Mouse (Mus musculus) left cerebral cortex, postnatal 14 days (tissue): Measurements from ENCODE around the gene H2afy2. TPM values are rescaled to one million over a fixed set of nuclear protein-coding genes. Genes with fewer than 3 reads are reported as not detected.

ENCODE experiments used
- DNase-seq, 2 experiments: peaks; one replicate each; pipeline ENCODE4 v3.0.0; 2021 to 2022; ENCODE audit warnings: low spot score in 2 of 2, mixed read lengths in 1 of 2
- intact Hi-C: fragments of 180-260 bp; cut with DNase I; formaldehyde crosslinking; loops from one replicate; pipeline ENCODE4 v1.15.1; 2025
- total RNA-seq, 2 experiments: library from RNA; stranded (reverse); gene quantifications; 2 replicates each; pipeline ENCODE4 v1.2.3; 2021

Gene H2afy2
- total RNA-seq, 2 experiments from 2014 or later = 36.6 to 40.4 TPM

DNA sequence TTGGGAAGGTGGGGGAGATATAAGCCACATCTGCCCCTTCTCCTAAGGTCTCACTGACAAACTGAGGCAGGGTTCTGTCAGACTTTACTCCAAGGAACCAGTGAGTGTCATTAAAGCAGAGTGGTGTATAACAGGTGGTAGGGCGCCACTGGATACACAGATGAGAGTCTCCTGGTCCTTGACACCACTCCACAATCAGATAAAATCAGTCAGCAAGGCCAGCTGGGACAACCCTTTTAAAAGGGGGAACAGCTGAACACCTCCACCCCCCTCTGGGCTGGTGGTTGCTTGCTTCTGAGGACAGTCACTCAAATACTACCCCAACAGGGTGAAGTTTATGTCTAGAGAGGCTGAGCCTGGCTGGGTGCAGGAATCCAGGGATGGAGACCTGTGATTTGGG, 46.4 kb downstream of the H2afy2 start:
- intact Hi-C loops = no loop called here
- no peak for DNase-seq

DNA sequence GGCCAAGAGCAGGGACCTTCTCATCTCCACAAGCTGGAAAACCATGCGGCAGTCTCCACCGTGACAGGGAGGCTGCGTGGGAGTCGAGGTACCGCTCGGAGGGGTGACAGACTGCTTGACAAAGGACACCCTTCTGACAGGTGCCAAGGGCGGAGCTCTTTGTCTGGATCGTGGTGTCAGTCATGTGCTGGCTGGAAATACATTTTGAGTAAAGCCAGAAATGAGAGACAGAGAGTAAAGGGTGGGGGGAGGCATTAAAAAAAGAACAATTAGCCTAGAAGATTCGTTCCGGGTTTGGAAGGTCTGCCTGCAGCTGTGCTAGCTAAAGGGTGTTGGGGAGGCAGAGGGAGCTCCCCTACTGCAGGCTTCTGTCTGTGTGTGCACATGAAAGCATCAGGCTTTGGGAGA, 47.3 kb downstream of the H2afy2 start:
- DNase-seq = peak in 1 of 2 experiments; percentile 61

DNA sequence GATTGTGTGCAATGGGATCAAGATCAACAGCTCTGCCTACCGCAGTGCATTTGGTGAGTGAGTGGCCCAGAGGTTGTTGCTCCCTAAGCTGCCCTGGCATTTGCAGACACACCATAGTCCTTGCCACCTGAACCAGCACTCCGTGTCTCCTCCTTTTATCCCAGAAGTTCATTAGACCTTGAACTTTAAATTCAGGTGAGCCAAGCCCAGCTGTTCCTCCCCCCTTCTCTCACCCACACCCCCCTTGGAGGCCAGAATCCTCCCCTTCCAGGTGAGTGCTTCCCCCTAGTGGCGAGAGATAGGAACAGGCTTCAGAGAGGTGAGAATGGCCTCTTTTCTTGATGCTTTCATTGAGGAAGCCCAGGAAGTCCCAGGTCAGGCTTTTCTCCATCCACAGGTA, 49.6 kb downstream of the H2afy2 start:
- DNase-seq = no peak
- intact Hi-C loops = no loop called here

More for the DNA sequence above, 47.3 kb downstream of the H2afy2 start:
- intact Hi-C loops = no loop called here

DNA sequence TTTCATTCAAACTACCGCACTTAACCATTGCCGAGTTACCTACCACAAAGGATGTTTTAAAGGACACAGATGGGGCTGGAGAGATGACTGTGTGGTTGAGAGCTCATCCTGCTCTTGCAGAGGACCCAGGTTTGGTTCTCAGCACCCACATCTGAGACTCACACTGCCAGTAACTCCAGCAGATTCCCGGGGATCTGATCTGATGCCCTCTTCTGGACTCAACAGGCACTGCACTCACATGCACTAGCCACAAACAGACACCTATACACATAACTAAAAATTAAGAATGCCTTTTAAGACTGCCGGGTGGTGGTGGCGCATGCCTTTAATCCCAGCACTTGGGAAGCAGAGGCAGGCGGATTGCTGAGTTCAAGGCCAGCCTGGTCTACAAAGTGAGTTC, 53.8 kb downstream of the H2afy2 start:
- intact Hi-C loops = no loop called here
- no peak for DNase-seq

DNA sequence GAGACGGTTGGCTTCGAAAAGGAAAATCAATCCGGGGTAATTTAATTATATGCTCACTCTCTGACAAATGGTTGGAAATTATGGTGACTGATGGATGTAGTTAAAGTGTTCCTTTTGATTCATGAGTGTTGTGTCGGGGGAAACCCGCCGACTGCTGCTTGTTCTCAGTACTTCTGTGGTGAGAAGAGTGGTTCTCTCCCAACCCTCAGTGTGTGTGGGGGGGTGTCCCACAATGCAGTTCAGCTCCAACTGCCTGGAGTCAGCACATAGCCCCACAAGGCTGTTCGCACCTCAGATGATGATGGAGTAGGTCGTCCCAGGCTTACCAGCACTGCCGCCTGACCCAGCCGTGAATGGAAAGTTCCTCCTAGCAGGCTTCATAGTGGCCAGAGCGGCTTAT, 54.8 kb downstream of the H2afy2 start:
- intact Hi-C loops = no loop called here
- peak; percentile 33 to 49 for DNase-seq

DNA sequence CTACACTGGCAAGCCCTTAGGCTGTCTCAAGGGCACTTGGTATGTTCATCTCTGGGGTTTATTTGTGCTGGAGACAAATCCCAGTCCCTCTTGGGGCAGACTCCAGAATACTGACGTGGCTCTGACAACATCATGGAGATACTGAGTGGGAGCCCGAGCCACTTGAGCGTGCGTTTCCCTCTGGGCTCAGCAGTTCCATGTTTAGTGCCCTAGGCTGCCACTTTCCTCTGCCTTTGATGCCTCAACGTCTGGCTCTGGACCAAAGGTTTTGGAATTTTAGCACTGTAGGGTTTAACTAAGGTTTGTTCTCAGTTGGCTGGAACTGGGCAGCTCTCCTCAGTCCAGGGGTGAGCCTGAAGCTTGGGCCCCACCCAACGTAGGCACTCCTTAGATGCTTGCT, 60.7 kb downstream of the H2afy2 start:
- DNase-seq = no peak
- intact Hi-C loops = no loop called here

DNA sequence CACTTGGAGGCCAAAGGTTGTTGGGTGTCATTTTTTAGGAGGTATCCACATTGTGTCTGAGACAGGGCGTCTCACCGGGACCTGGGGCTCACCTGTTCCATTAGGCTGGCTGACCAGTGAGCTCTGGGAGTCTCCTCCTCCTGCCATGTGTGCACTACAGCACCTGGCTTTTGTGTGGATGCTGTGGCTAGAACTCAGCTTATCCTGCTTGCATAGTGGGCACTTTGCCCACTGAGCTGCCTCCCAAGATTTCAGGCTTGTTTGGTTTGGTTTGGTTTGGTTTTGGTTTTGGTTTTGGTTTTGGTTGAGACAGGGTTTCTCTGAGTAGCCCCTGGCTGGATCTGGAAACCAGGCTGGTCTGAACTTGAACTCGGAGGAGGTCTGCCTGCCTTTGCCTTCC, 61.7 kb downstream of the H2afy2 start:
- intact Hi-C loops = no loop called here
- DNase-seq = no peak

DNA sequence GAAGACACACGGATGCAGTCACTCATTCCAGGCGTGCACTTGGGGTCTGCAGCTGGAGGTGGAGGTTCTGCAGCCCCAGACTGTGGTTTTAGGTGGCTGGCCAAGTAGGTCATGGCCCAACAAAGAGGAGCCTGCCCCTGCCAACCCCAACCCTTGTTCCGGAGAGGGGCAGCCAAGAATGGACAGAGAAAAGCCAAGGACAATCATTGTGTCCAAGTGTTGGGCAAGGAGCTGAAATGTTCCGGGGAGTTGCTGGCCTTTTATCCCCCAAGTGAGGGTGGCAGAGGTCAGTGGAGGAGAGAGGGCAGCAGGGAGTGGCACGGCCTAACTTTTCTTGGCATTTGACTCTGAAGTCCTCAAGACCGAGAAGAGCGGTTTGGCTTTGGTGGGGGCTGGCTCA, 63.6 kb downstream of the H2afy2 start:
- intact Hi-C loops = no loop called here
- DNase-seq = no peak

DNA sequence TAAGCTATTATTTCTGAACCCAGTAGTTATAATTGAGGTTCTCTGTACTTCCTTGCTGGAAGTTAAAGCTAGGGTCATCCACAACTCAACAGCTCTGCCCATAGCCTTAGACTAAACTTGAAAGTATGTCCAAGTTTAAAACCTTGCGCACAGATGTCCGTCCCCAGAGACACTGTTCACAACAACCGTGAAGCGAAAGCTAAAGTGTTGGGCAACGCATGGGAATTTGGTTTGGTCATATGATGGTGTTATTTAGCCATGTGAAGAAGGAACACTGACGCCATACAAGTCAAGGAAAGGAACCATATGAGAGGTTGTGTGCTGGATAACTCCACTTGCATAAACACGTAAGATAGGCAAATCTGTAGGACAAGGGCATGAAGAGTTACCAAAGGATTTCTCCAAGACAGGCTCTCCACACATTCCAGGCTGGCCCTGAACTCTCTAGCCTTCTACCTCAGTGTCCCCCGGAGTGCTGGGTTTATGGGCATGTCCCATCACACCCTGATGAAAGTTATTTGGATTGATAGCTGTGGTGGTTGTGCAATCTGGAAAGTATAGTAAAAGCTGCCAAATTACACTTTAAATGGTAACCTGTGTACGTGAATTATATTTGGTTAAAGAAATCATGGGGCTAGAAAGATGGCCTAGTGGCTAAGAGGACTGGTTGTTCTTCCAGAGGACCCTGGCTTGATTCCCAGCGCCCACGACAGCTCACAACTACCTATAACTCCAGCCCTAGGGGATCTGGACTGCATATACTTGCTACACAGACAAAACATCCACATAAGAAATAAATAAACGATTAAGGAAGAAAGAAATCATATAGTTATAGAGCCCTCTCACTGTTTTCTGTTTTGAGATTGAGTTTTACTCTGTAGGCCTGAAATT, 66.3 kb downstream of the H2afy2 start:
- intact Hi-C loops = no loop called here

DNA sequence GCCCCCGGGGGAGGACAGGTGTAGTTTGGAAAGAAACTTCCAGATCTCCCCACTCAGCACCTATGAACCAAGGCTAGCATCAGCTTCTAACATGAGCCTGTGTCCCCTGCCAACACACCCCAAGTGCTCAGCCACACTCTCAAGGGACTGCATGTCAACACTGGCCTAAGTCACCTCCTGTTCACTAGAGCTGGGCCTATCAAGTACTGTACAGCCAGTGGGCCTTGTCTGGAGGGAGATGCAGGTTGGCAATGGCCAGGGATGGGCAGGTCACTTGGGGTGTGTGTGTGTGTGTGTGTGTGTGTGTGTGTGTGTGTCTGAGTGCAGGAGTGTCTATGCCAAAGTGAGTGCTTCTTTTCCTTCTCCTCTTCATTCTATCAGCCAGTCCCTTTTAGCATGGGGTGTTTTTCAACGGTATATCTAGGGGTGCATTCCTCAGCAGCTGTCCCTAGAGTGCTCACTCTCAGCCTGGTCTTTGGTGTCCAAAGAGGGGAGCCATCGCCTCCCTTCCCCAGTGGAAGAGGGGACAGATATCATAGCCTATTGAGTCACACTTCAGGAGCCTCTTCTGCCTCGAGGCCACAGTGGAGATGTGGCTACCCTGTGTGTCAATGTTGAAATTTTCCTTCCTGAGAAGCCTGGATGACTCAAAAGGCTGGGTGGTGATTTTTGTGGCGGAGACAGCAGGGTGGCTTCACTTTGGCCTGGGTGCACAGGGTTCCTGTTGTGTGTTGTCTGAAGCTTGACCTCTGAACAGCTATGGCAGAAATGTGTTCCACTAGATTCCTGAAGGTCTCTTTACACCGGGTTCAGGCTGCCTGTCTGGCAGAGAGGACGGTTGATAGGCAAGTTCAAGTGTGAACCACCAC, 67.7 kb downstream of the H2afy2 start:
- intact Hi-C loops = no loop called here

More for the DNA sequence above, 66.3 kb downstream of the H2afy2 start:
- DNase-seq = no peak

DNA sequence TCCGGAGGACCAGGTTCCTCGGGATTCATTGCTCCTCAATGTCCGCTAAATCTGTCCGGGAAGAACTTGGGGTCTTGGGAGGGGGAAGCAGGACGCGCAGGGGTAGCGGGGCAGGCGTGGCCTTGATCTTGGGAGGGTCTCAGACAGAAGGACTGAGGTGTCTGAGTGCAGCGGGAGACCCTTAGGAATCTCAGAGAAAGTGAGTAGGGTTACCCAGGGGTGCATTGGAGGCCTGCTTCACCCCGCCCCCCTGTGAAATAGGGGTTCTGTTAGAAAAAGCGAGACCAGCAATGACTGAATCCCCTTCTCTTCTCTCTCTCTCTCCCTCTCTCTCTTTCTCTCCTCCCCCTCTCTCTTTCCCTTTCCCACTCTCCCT, 68.5 kb downstream of the H2afy2 start:
- DNase-seq = no peak
- intact Hi-C loops = no loop called here

More for the DNA sequence above, 67.7 kb downstream of the H2afy2 start:
- no peak for DNase-seq

DNA sequence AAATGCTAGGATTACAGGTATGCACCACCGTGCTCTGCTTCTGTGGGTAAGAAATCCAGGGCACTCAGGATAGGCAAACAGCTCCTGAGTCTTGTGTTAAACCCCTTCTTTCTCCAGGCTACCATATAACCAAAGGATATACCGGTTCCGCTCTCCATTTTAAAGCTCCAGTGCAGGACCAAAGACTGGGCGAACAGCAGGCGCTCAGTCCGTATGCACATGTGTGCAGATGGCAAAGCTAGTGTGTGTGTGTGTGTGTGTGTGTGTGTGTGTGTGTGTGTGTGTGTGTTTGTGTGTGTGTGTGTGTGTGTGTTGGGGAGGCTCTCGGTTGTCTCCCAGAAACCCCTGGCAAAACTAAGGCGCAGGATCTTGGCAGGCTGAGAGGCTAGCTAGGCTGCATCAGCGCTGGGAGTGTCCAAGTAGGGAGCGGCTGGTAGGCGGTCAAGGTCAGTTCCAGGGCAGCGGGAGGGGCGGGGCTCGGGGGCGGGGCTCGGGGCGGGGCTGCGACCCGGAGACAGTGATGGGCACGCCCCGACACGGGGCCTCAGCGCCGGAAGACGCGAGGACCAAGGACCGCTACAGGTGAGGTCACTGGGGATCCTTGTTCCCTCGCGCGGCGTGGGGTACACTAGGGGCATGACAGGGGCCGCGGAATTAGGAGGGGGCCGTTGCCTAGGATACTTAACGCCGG, 69.0 kb downstream of the H2afy2 start, which contains the start of gene Aifm2:
Aifm2 (plus strand) TSS at position 493 of the 691 bp plus-strand sequence.
- intact Hi-C loops = no loop called here
- no peak for DNase-seq

DNA sequence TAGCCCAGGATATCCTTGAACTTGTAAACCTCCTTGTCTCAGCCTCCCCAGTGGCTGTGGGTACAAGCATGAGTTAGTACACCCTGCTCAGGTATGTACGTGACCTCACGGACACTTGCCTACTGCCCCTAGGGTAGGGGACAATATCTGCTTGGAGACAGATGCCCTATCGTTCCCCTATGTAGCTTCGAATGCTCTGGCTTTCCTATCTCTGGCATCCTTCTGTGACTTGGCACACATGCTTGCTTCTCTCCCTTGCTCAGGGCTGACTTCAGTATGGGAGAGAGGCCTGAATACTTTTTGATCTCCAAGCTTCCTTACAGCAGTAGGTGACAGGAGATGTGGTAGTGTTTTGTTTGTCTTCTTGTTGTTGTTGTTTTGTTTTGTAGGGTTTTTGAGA, 69.8 kb downstream of the H2afy2 start:
- DNase-seq = no peak
- intact Hi-C loops = no loop called here

DNA sequence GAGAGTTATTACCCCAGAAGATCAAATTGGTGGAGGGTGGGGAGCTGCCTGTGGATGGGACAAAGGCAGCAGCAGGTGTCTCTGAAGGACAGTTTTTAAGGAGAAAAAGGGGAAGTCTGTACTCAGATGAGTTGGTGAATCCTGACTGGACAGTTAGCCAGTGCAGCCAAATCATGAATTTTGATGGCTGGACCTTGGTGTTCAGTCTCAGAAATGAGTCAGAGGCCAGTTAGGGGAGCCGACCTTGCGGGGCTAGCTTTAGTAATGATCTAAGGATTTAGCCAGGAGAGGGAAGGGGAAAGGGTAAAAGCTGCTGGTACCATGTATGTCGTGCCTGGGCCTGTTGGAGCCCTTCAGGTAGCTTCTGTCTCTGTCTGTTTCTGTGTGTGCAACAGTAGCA, 70.3 kb downstream of the H2afy2 start:
- DNase-seq = no peak
- intact Hi-C loops = no loop called here

DNA sequence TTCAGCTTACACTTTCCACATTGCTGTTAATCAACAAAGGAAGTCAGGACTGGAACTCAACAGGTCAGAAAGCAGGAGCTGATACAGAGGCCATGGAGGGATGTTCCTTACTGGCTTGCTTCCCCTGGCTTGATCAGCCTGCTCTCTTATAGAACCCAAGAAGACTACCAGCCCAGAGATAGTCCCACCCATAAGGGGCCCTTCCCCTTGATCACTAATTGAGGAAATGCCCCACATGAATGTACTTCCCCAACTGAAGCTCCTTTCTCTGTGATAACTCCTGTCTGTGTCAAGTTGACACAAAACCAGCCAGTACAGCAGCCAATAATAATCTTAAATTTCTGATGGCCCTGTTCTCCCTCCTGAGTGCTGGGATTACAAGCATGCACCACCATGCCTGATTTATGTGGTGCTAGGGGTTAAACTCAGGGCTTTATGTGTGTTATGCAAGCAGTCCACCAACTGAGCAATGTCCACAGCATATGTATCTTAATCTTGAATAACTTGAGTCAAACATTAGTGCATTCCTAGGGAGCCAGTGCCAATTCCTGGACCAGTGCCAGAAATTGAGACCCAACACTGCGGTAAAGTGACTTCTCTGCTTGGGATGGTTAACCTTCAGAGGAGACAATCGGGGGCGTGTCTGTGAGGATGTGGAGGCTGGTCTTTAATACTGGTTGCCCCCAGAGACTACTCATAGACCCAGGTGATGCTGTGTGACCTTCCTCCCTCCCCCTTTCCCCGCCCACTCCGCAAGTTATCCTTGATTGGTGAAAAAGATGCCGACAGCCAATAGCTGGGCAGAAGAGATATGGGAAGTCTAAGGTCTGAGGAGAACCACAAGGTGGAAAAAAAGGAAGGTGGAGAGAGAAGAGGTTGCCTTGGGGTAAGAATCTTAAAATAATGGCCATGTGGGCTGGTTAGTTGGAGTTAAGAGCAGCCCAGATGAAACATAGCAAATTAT, 77.3 kb downstream of the H2afy2 start:
- intact Hi-C loops = no loop called here
- DNase-seq = no peak

DNA sequence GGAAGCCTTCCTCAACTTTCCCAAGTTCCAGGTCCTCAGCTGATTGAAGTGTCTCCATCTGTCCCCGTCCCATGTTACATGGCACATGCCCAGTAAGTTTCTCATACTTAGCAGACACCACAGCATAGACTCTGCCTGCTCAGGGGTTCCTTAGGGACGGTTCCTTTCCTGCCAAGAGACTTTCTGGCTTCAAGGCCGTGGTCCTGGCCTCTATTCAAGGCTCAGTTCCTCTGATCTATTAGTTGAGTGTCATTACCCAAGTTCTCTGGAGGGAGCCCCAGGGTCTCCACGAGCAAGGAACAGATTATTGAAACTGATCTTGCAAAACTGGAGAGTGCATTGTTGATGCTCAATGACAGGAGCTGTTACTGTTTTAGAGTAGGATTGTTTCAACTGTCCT, 79.3 kb downstream of the H2afy2 start:
- intact Hi-C loops = no loop called here
- DNase-seq = no peak

DNA sequence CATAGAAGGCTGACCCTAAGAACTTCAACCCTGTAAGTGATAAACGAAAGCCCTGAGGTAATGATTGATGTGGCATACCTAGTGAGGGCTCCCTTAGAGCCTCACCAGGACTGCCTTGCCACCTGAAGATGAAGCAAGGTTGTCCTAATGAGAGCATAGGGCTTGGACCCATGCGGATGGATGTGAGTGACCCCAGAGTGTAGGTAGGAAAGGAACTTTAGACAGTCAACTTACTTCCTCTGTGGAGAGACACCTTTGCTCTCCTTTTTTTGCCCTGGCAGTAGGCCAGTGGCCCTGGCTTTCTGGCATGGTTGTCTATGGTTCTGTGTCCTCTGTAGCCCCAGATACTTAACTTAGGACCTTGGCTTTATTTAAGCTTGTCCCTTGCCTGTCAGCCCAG, 86.9 kb downstream of the H2afy2 start:
- intact Hi-C loops = no loop called here
- no peak for DNase-seq

DNA sequence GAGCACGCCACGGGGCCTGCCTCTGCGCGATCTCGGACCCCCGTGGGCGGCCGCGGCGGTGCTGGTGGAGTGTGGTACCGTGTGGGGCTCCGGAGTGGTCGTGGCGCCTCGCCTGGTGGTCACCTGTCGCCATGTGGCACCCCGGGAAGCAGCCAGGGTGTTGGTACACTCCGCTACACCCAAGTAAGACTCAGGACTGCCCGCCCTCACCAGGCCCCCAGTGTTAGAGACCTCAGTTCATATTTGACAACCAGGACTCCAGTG, 87.5 kb downstream of the H2afy2 start:
- DNase-seq = no peak
- intact Hi-C loops = no loop called here
